Mouse (Mus musculus) cortical plate, adult 2 months (tissue): ENCODE measurements around the gene Aloxe3.

Experiments
- CTCF ChIP-seq: fragments of 200-500 bp; IDR thresholded peaks from 2 replicates; pipeline ENCODE4 v1.5.1; 2011; ENCODE audit warnings: mild to moderate bottlenecking, control low read depth, low read length; ENCODE audit not compliant: insufficient read depth; ENCODE audit errors: extremely low read depth
- POLR2A ChIP-seq: fragments of 200-500 bp; IDR thresholded peaks from 2 replicates; pipeline ENCODE4 v1.6.1; 2011; ENCODE audit warnings: mild to moderate bottlenecking, low read length, control low read depth; ENCODE audit not compliant: insufficient read depth; ENCODE audit errors: extremely low read depth

DNA sequence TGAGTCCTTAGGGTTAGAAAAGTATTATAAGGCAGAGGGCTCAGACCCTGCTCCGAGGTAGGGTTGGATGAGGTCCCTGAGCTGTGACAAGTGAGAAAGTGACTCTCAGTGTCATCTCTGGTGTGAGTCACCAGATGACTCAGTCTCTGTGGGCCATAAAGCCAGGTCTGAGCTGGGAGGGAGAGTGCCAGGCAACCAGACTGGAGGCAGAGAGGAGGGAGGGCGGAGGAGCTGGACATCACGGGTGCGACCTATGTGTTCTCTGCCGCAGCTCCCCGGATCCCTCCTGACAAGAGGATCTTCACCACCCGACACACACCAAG lies 23.3 kb upstream of the Aloxe3 start:
- TF ChIP-seq POLR2A (no peak), CTCF (no peak)
